Mouse (Mus musculus): Measurements from ENCODE around the gene 4933428G20Rik. TPM values are rescaled to one million over a fixed set of nuclear protein-coding genes. Genes with fewer than 3 reads are reported as not detected.
A peak's percentile ranks its signal among the peaks of the same experiment; 100 is the strongest.

Gene 4933428G20Rik
- polyA plus RNA-seq (2015; fragmentation: Nextera tagmentation; extraction: Ambion mirVana), result 1.4 and 1.7 TPM in 2 replicates

DNA sequence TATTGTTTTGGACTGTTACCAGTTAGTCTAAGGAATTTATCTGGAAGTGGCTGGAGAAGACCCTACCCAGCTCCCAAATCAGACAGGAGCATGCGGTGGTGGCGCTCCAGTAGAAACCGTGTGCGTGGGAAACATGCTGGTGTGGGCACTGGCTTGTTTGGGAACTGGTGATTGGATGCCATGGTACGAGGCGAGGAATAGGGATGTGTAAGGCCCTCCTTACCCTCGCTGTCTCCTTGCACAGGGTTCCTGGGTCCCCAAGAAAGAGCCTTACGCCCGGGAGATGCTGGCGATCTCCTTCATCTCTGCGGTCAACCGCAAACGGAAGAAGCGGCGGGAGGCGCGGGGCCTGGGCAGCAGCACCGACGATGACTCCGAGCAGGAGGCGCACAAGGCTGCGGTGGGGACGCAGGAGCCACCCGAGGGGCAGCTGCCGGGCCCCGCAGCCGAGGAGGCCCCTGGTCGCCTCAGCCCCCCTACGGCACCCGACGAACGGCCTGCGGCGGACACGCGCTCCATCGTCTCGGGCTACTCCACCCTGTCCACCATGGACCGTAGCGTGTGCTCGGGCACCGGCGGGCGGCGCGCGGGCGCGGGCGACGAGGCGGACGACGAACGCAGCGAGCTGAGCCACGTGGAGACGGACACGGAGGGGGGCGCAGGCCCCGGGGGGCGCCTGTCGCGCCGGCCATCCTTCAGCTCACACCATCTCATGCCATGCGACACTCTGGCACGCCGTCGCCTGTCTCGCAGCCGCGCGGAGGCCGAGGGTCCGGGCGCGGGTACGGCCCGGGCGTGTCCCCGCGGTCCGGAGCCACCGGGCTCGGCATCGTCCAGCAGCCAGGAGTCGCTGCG lies at the start of gene 4933428G20Rik:
4933428G20Rik (minus strand) TSS at position 476 of the 855 bp plus-strand sequence.
- peaks cover 25% of the 10 kb centered on the region for H3K4me1 ChIP-seq
- H3K36me3 ChIP-seq, result peaks cover 45% of the 10 kb centered on the region
- peak within 1 kb of the TSS; percentile 15; the same call in 1 of the 2 replicates for H3K4me3 ChIP-seq (replicated peaks)
- peaks cover 35% of the 10 kb centered on the region for H3K27me3 ChIP-seq
- WGBS, result 27% methylated on average over 88 of the region's 88 CpGs
- H3K9me3 ChIP-seq (replicated peaks), result 0 out of 2 replicates have a peak, but pooled peaks cover 3% of the 10 kb centered on the region
- no peak within 1 kb of the TSS for H3K27ac ChIP-seq (replicated peaks)
- H3K9ac ChIP-seq, result no peak within 1 kb of the TSS
- peak; percentile 25; the same call in 1 of the 2 replicates for ATAC-seq (ENCODE audit: insufficient number of reproducible peaks, low FRiP score, low TSS enrichment, low read depth)
- peak within 1 kb of the TSS; percentile 26 for H3K4me2 ChIP-seq (replicated peaks)

DNA sequence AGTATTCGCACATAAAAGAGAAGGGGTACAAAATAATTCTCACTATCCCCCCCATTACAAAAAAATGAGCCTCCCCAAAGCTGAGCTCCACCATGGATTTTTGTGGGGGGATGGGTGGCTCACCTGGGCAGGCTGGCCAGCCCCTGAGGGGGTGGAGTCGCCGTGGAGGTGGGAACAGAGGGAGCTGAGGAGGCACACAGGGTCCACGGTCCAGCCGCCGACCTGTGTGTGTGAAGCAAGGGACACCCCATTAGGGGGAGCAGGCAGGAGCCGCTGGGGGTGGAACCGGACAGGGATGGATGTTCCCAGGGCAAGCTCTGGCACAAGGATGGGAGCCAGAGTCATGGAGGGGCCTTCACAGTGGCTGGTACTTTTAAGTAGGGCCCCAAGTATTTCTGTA lies 48.6 kb upstream of the 4933428G20Rik start:
- peaks cover 18% of the 10 kb centered on the region for H3K4me1 ChIP-seq
- no peak for ATAC-seq (ENCODE audit: insufficient number of reproducible peaks, low FRiP score, low TSS enrichment, low read depth)
- H3K27ac ChIP-seq (replicated peaks), result no peak overlapping the region
- 44% methylated on average over 8 of the region's 8 CpGs for WGBS
- H3K4me2 ChIP-seq (replicated peaks), result no peak overlapping the region
- peaks cover 91% of the 10 kb centered on the region for H3K27me3 ChIP-seq
- H3K36me3 ChIP-seq, result no peaks in the 10 kb centered on the region
- no peaks in the 10 kb centered on the region for H3K9me3 ChIP-seq (replicated peaks)
- no peak overlapping the region for H3K4me3 ChIP-seq (replicated peaks)
- H3K9ac ChIP-seq, result no peak overlapping the region

DNA sequence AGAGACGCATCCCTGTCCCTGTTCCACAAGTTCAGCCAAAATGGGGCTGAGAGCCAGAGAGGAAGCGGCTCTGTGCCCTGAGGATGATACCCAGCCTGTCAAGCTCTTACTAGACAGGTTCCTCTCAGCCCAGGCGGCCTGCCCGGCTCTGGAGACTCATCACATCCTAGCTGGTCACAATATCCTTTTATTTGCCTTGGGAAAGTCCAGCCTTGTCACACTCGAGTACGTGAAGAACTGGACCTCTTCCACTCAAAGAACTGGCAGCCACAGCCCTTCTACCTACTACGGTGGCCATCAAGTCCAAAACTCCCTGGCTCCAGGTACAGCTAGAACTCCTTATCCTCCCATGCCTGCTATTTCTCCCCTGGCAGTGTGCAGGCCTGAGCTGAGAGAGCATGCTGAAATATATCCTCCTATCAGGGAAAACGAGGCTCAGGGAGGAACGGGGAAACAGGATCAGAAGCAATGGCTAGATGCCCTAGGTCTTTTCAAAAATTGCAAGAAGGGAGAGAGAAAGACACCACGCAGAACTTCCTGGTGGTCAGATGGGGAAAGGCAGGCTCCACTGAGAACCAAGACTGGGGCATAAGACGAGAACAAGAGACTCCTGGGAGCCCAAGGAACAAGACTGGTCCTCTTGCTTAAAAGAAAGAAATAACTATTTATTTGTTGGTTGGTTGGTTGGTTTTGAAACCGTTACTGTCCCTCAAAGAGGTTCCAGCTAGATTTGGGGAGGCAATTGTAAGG lies 48.0 kb upstream of the 4933428G20Rik start:
- H3K27me3 ChIP-seq, result peaks cover 97% of the 10 kb centered on the region

DNA sequence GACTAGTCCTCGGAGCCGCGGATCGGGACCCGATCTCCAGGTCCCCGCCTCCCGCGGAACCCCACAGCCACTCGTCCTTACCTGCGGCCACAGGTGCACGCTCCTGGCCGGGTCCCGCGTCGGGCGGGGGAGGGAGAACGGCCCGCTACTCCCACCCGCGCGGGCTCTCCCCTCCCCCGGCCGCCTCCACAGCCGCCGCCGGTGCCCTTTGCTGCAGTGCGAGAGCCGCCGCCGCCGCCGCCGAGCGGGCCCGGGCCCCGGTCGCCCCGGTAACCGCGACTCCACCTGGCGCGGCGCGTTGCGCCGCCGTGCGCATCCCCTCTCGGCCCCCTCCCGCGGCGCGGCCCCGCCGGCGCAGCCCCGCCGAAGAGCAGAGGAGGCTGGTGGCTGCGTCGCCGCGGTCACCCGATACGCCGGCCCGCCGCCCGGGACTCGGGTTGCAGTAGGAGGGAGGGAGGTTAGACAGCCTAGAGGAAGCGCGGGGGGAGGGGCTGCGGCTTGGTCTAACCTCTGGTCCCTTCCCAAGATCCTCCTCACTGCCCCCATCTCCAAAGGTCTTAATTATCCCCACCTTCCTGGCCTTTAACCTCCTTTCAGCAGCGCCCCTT lies 46.8 kb upstream of the 4933428G20Rik start:
- peak; percentile 34; the same call in 1 of the 2 replicates for ATAC-seq (ENCODE audit: insufficient number of reproducible peaks, low FRiP score, low TSS enrichment, low read depth)
- peaks cover 18% of the 10 kb centered on the region for H3K4me1 ChIP-seq
- H3K36me3 ChIP-seq, result no peaks in the 10 kb centered on the region
- H3K9me3 ChIP-seq (replicated peaks), result no peaks in the 10 kb centered on the region
- 0 out of 2 replicates have a peak overlapping the region, but pooled peaks have one; percentile 23 for H3K9ac ChIP-seq
- H3K27ac ChIP-seq (replicated peaks), result no peak overlapping the region
- under 1% methylated on average over 58 of the region's 73 CpGs for WGBS
- peak overlapping the region; percentile 53 for H3K4me3 ChIP-seq (replicated peaks)
- peak overlapping the region; percentile 99 for H3K4me2 ChIP-seq (replicated peaks)
- peaks cover 90% of the 10 kb centered on the region for H3K27me3 ChIP-seq

More for the DNA sequence above, 48.0 kb upstream of the 4933428G20Rik start:
- no peak overlapping the region for H3K4me3 ChIP-seq (replicated peaks)
- H3K36me3 ChIP-seq, result no peaks in the 10 kb centered on the region
- no peak overlapping the region for H3K4me2 ChIP-seq (replicated peaks)
- WGBS, result 56% methylated on average over 12 of the region's 12 CpGs
- H3K4me1 ChIP-seq, result peaks cover 18% of the 10 kb centered on the region
- H3K9me3 ChIP-seq (replicated peaks), result no peaks in the 10 kb centered on the region
- no peak for ATAC-seq (ENCODE audit: insufficient number of reproducible peaks, low FRiP score, low TSS enrichment, low read depth)
- no peak overlapping the region for H3K27ac ChIP-seq (replicated peaks)
- no peak overlapping the region for H3K9ac ChIP-seq

DNA sequence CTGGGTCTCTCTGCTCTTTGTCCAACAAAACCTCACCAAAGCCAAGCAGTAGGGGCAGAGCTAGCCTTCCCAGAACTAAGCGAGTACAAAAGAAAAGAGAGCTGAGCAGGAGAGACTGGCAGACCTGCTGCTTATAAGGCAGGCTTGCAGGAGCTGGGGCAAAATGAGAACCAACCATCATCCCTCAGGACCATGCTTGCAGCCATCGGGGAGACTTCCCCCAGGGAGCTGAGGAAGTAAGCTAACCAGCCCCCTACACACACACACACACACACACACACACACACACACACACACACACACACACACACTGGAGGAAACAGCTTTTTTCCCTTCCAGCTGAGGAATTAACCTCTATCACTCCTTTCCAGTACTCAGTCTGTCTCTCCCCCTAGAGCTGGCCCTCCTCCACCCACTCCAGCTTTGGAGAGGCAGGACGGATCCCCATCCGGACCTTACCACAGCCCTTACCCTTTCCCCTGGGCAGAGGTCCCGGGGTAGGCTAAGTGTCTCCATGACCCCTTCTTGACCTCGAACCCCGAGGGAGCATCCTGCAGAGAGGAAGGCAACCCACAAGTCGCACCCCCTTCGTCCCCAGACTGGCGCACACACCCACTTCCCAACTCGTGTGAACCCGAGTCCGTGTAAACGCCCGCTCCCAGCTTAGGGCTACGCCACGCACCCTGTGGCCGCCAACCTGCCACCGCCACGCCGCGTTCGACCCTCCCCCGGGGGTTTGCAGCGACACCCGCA lies 45.8 kb upstream of the 4933428G20Rik start:
- H3K27me3 ChIP-seq, result peaks cover 87% of the 10 kb centered on the region
- H3K9ac ChIP-seq, result no peak overlapping the region
- peak overlapping the region; percentile 53 for H3K4me3 ChIP-seq (replicated peaks)
- H3K4me1 ChIP-seq, result peaks cover 20% of the 10 kb centered on the region
- 4% methylated on average over 26 of the region's 26 CpGs for WGBS
- no peak for ATAC-seq (ENCODE audit: insufficient number of reproducible peaks, low FRiP score, low TSS enrichment, low read depth)
- H3K9me3 ChIP-seq (replicated peaks), result no peaks in the 10 kb centered on the region
- no peaks in the 10 kb centered on the region for H3K36me3 ChIP-seq
- H3K4me2 ChIP-seq (replicated peaks), result peak overlapping the region; percentile 99
- no peak overlapping the region for H3K27ac ChIP-seq (replicated peaks)

DNA sequence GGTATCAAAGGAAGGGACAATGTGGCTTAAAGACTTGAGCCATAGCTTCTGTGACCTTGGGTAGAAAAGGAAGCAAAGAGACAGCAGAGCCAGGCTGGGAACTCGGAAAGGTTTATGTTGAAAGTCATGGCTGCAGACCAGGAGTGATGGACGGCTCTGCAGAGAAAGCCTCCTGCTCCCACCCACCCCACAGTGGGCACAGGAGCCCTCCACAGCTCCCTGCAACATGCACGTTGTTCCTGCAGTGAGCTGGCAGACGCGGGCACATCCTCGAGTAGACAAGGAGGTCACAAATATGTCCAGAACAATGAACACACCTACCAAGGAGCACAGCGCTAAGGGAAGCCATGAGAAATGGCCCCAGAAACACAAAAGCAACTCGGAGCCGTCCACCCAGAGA lies 43.7 kb upstream of the 4933428G20Rik start:
- peaks cover 27% of the 10 kb centered on the region for H3K4me1 ChIP-seq
- no peak overlapping the region for H3K4me2 ChIP-seq (replicated peaks)
- H3K27me3 ChIP-seq, result peaks cover 72% of the 10 kb centered on the region
- WGBS, result 82% methylated on average over 9 of the region's 9 CpGs
- no peak overlapping the region for H3K27ac ChIP-seq (replicated peaks)
- H3K9ac ChIP-seq, result no peak overlapping the region
- H3K36me3 ChIP-seq, result no peaks in the 10 kb centered on the region
- no peaks in the 10 kb centered on the region for H3K9me3 ChIP-seq (replicated peaks)
- no peak overlapping the region for H3K4me3 ChIP-seq (replicated peaks)
- ATAC-seq (ENCODE audit: insufficient number of reproducible peaks, low FRiP score, low TSS enrichment, low read depth), result no peak

DNA sequence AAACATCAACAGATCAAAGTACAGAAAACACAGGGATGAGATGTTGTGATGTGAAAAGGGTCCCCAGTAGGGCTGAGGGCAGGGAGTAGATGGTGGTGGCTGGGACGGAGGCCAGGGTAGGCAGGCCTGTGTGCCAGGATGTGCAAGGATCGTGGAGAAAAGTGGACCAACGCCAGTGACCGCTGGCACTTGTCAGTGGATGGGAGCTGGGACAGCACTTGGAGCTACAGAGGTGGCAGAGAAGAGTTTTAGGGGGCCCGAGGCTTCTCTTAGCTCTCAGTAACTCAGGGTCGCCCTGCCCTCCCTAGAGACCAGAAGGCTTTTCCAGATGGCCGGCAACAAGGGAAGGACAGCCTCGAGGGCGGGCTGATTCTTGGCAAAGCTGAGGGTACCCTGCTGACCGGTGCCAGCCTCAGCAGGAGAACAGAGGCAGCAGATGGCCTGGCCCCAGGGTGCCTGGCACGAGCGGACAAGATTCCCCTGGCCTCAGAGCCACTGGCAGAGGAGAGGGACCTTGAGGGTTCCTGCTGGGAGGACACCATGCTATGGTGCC lies 43.1 kb upstream of the 4933428G20Rik start:
- no peak for ATAC-seq (ENCODE audit: insufficient number of reproducible peaks, low FRiP score, low TSS enrichment, low read depth)
- WGBS, result 54% methylated on average over 12 of the region's 12 CpGs
- H3K4me2 ChIP-seq (replicated peaks), result no peak overlapping the region
- no peaks in the 10 kb centered on the region for H3K36me3 ChIP-seq
- no peak overlapping the region for H3K27ac ChIP-seq (replicated peaks)
- peaks cover 27% of the 10 kb centered on the region for H3K4me1 ChIP-seq
- H3K9ac ChIP-seq, result no peak overlapping the region
- H3K4me3 ChIP-seq (replicated peaks), result no peak overlapping the region
- no peaks in the 10 kb centered on the region for H3K9me3 ChIP-seq (replicated peaks)
- peaks cover 66% of the 10 kb centered on the region for H3K27me3 ChIP-seq

DNA sequence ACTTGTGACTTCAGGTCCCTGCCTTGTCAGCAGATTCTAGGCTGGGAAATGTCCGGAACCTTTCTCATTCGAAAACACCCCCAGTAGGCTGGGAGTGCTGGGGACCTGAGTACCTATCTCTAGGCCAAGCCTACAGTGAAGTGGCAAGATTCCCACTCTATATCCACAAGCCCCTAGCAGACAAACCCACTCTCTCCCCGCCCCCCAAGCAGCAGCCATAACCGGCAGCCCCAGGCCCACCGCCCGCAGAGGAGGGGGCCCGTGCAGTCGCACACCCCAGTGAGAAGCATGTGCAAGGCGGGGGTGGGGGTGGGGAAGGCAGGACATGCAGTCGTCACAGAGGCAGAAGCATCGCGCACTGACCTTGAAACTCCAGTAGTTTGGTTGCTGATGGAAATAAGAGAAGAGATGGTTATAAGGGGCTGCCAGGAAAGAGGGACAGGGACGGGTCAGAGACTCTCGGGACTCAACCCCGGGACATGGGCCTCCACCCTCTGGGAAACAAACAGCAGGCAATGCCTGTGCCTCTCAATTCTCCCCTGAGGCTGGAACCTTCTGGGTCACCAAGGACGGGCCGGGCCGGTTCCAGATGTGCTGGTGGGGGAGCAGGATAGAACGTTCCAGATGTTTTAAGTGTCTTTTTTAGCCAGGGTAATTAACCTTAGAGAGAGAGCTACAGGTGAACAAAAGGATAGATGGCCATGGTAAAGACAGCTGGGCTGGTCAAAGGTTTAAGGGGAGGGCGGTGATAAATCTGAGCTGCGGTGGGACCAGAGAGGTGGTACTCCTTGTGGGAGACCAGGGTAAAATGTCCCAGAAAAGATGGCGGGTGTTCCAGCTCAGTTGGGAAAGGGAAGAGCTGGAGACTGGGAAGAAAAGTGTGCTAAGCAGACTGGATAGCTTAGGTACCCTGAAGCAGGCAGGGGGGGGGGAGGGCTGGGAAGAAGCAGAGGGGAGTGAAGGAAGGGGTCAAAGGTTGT lies 42.3 kb upstream of the 4933428G20Rik start:
- no peak for ATAC-seq (ENCODE audit: insufficient number of reproducible peaks, low FRiP score, low TSS enrichment, low read depth)
- 56% methylated on average over 22 of the region's 22 CpGs for WGBS
- peaks cover 65% of the 10 kb centered on the region for H3K27me3 ChIP-seq

DNA sequence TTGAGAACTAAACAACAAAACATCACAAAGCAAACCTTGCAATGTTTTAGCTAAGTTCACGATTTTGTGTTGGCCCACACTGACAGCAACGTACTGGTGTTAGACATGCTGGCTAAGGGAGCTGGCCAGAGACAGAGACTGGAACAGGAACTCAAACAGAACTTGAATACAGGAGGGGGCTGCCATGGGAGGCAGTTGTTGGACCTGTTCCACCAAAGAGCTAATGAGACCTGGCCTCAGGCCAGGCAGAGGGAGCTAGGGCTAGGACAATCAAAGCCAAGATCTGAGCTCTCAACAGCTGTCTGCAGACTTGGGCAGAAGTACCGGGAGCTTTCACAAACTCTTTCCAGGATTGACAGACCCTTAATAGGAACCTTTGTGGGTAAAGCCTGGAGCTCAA lies 40.5 kb upstream of the 4933428G20Rik start:
- H3K4me2 ChIP-seq (replicated peaks), result no peak overlapping the region
- H3K9me3 ChIP-seq (replicated peaks), result no peaks in the 10 kb centered on the region
- H3K9ac ChIP-seq, result no peak overlapping the region
- WGBS, result 27% methylated on average over 3 of the region's 3 CpGs
- no peaks in the 10 kb centered on the region for H3K36me3 ChIP-seq
- H3K4me3 ChIP-seq (replicated peaks), result no peak overlapping the region
- H3K4me1 ChIP-seq, result peaks cover 29% of the 10 kb centered on the region
- H3K27ac ChIP-seq (replicated peaks), result no peak overlapping the region
- peaks cover 65% of the 10 kb centered on the region for H3K27me3 ChIP-seq
- no peak for ATAC-seq (ENCODE audit: insufficient number of reproducible peaks, low FRiP score, low TSS enrichment, low read depth)

More for the DNA sequence above, 42.3 kb upstream of the 4933428G20Rik start:
- Histone ChIP-seq H3K36me3 (no peaks in the 10 kb centered on the region), H3K4me2 (replicated peaks) (no peak overlapping the region), H3K4me1 (peaks cover 29% of the 10 kb centered on the region), H3K4me3 (replicated peaks) (no peak overlapping the region), H3K9ac (no peak overlapping the region), H3K27ac (replicated peaks) (no peak overlapping the region), H3K9me3 (replicated peaks) (no peaks in the 10 kb centered on the region)

All from embryonic facial prominence, embryonic 15.5 days (tissue).